Mouse (Mus musculus): ENCODE data around the gene Csrnp2.

Csrnp2 gene

GRCm38 (mm10) chr15:100433234-100433633, 62.1 kb downstream of the Csrnp2 start:
- no peak for DNase-seq (ENCODE audit: low read depth, low spot score)

DNA sequence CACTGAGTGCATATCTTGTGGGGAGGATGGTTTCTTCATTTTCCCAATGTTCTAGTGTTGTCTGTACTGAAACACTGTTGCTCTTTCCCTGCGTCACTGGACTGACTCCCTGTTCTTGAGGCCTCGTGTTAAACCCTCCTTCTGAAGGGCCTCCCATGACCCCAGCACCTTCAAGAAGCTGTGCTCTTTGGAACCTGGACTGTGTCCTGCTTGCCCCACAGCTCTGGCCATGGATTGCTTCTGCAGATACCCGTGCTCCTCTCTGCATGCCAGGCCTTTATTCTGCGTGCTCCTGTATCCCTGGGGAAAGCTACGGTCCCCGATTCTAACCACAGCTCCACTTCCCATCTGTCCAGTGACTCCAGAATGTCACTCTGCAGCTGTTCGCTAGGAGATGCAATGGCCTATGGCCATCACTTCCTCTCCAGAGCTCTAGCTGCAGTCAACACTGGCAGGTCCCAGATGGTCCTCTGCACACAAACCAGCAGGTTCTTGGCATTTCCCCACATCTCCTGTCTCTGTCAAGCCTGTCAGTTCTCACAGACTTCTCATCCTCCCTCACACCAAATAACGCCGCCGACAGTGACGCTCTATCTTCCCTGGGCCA, 65.2 kb downstream of the Csrnp2 start:
- DNase-seq (ENCODE audit: low read depth, low spot score): no peak

All from ES-CJ7 (cell line).